Mouse (Mus musculus) MEL-GATA-1-ER (cell line): ENCODE measurements at regions not wholly inside any gene's neighbourhood (a gene's known extent, or its start where the extent isn't known, plus 50 kb on each side); places are given as distances from the start of the nearest gene placed in this dataset.
A peak's percentile ranks its signal among the peaks of the same experiment; 100 is the strongest.

Experiments
- DNase-seq: peaks from one replicate; pipeline ENCODE4 v3.0.0-alpha.2; 2012; ENCODE audit warnings: low read depth; ENCODE audit errors: extremely low read depth

- DNase-seq: no peak
Measured at GRCm38 (mm10) chr12:99039497-99040322, 119.3 kb downstream of the Ttc8 start.

GRCm38 (mm10) chr12:99041606-99042005 lies 121.2 kb downstream of the Ttc8 start:
- DNase-seq: no peak

- no peak for DNase-seq
Measured at GRCm38 (mm10) chr12:99042918-99043862, 122.8 kb downstream of the Ttc8 start.

GRCm38 (mm10) chr12:99044477-99044876 lies 124.1 kb downstream of the Ttc8 start:
- DNase-seq: no peak

GRCm38 (mm10) chr12:99050426-99050825 lies 130.1 kb downstream of the Ttc8 start:
- DNase-seq: no peak

GRCm38 (mm10) chr12:99052599-99052998 lies 132.2 kb downstream of the Ttc8 start:
- no peak for DNase-seq

- DNase-seq: no peak
Measured at GRCm38 (mm10) chr12:99057521-99057920, 137.1 kb downstream of the Ttc8 start.

GRCm38 (mm10) chr12:99058916-99059315 lies 138.5 kb downstream of the Ttc8 start:
- no peak for DNase-seq

GRCm38 (mm10) chr12:99059491-99059890 lies 139.1 kb downstream of the Ttc8 start:
- DNase-seq: no peak

GRCm38 (mm10) chr12:99060702-99061101 lies 140.3 kb downstream of the Ttc8 start:
- no peak for DNase-seq

- no peak for DNase-seq
Measured at GRCm38 (mm10) chr12:99063441-99063840, 143.1 kb downstream of the Ttc8 start.

GRCm38 (mm10) chr12:99063885-99064284 lies 143.5 kb downstream of the Ttc8 start:
- no peak for DNase-seq

- peak; percentile 80 for DNase-seq
Measured at GRCm38 (mm10) chr12:99067962-99068361, 147.6 kb downstream of the Ttc8 start.

- DNase-seq: no peak
Measured at GRCm38 (mm10) chr12:99073766-99074165, 153.4 kb downstream of the Ttc8 start.

- DNase-seq: no peak
Measured at GRCm38 (mm10) chr12:99077366-99077765, 157.0 kb downstream of the Ttc8 start.

GRCm38 (mm10) chr12:99079873-99080272 lies 159.5 kb downstream of the Ttc8 start:
- no peak for DNase-seq

GRCm38 (mm10) chr12:99083616-99084015 lies 163.2 kb downstream of the Ttc8 start:
- no peak for DNase-seq

- DNase-seq: peak; percentile 65
Measured at GRCm38 (mm10) chr12:99084144-99084543, 163.8 kb downstream of the Ttc8 start.

GRCm38 (mm10) chr12:99087286-99087685 lies 166.9 kb downstream of the Ttc8 start:
- no peak for DNase-seq

GRCm38 (mm10) chr12:99091770-99092169 lies 171.4 kb downstream of the Ttc8 start:
- no peak for DNase-seq

GRCm38 (mm10) chr12:99093151-99093550 lies 172.8 kb downstream of the Ttc8 start:
- no peak for DNase-seq

GRCm38 (mm10) chr12:99093989-99094388 lies 173.6 kb downstream of the Ttc8 start:
- no peak for DNase-seq
